Mouse (Mus musculus): Measurements from ENCODE around the gene Actg2. TPM values are rescaled to one million over a fixed set of nuclear protein-coding genes. Genes with fewer than 3 reads are reported as not detected.

The Actg2 gene
- polyA plus RNA-seq, 1 experiment from 2014 or later = 0.49 TPM

GRCm38 (mm10) chr6:83548346-83548745, 12.3 kb upstream of the Actg2 start:
- WGBS = 65% methylated on average over 5 of the region's 5 CpGs
- Histone ChIP-seq H3K27me3 (ENCODE audit: low read depth, poor library complexity, severe bottlenecking) (no peaks in the 10 kb centered on the region), H3K4me1 (no peaks in the 10 kb centered on the region), H3K4me3 (no peak overlapping the region), H3K9me3 (replicated peaks) (no peaks in the 10 kb centered on the region), H3K27ac (replicated peaks) (no peak overlapping the region), H3K36me3 (peaks cover 30% of the 10 kb centered on the region)
- no peak for DNase-seq (ENCODE audit: low spot score)

GRCm38 (mm10) chr6:83545778-83546177, 9.7 kb upstream of the Actg2 start:
- Histone ChIP-seq H3K27ac (replicated peaks) (no peak overlapping the region), H3K36me3 (peaks cover 22% of the 10 kb centered on the region), H3K4me1 (no peaks in the 10 kb centered on the region), H3K4me3 (no peak overlapping the region), H3K9me3 (replicated peaks) (no peaks in the 10 kb centered on the region), H3K27me3 (ENCODE audit: low read depth, poor library complexity, severe bottlenecking) (no peaks in the 10 kb centered on the region)
- WGBS = 80% methylated on average over 3 of the region's 3 CpGs
- DNase-seq (ENCODE audit: low spot score) = no peak

GRCm38 (mm10) chr6:83541756-83542456, 5.8 kb upstream of the Actg2 start:
- no peak for DNase-seq (ENCODE audit: low spot score)
- Histone ChIP-seq H3K4me1 (no peaks in the 10 kb centered on the region), H3K27me3 (ENCODE audit: low read depth, poor library complexity, severe bottlenecking) (no peaks in the 10 kb centered on the region), H3K27ac (replicated peaks) (no peak overlapping the region), H3K4me3 (no peak overlapping the region), H3K9me3 (replicated peaks) (no peaks in the 10 kb centered on the region), H3K36me3 (peaks cover 14% of the 10 kb centered on the region)
- 78% methylated on average over 11 of the region's 11 CpGs for WGBS

- H3K27ac ChIP-seq (replicated peaks) = no peak overlapping the region
- DNase-seq (ENCODE audit: low spot score) = no peak
- H3K36me3 ChIP-seq = no peaks in the 10 kb centered on the region
- H3K4me3 ChIP-seq = no peak overlapping the region
- H3K4me1 ChIP-seq = peaks cover 4% of the 10 kb centered on the region; the same call in 1 of the 2 replicates
- H3K27me3 ChIP-seq (ENCODE audit: low read depth, poor library complexity, severe bottlenecking) = no peaks in the 10 kb centered on the region
- H3K9me3 ChIP-seq (replicated peaks) = no peaks in the 10 kb centered on the region
- WGBS = 44% methylated on average over 4 of the region's 4 CpGs
Measured at GRCm38 (mm10) chr6:83540017-83540416, 4.0 kb upstream of the Actg2 start.

- Histone ChIP-seq H3K27ac (replicated peaks) (0 out of 2 replicates have a peak overlapping the region, but pooled peaks have one; percentile 14), H3K27me3 (ENCODE audit: low read depth, poor library complexity, severe bottlenecking) (no peaks in the 10 kb centered on the region), H3K9me3 (replicated peaks) (no peaks in the 10 kb centered on the region), H3K4me1 (peaks cover 4% of the 10 kb centered on the region; the same call in 1 of the 2 replicates), H3K36me3 (no peaks in the 10 kb centered on the region), H3K4me3 (no peak overlapping the region)
- no peak for DNase-seq (ENCODE audit: low spot score)
- 47% methylated on average over 6 of the region's 6 CpGs for WGBS
Measured at GRCm38 (mm10) chr6:83536795-83537059, 662 bp upstream of the Actg2 start.

GRCm38 (mm10) chr6:83532608-83533007, 3.5 kb downstream of the Actg2 start:
- no peaks in the 10 kb centered on the region for H3K36me3 ChIP-seq
- no peak for DNase-seq (ENCODE audit: low spot score)
- 77% methylated on average over 2 of the region's 2 CpGs for WGBS
- H3K27ac ChIP-seq (replicated peaks) = no peak overlapping the region
- no peaks in the 10 kb centered on the region for H3K9me3 ChIP-seq (replicated peaks)
- H3K4me1 ChIP-seq = peaks cover 4% of the 10 kb centered on the region; the same call in 1 of the 2 replicates
- H3K27me3 ChIP-seq (ENCODE audit: low read depth, poor library complexity, severe bottlenecking) = no peaks in the 10 kb centered on the region
- H3K4me3 ChIP-seq = no peak overlapping the region

GRCm38 (mm10) chr6:83523194-83523593, 12.9 kb downstream of the Actg2 start:
- DNase-seq (ENCODE audit: low spot score) = no peak
- Histone ChIP-seq H3K27me3 (ENCODE audit: low read depth, poor library complexity, severe bottlenecking) (no peaks in the 10 kb centered on the region), H3K36me3 (no peaks in the 10 kb centered on the region), H3K4me3 (no peak overlapping the region), H3K9me3 (replicated peaks) (no peaks in the 10 kb centered on the region), H3K27ac (replicated peaks) (no peak overlapping the region), H3K4me1 (0 out of 2 replicates have a peak, but pooled peaks cover 9% of the 10 kb centered on the region)
- 87% methylated on average over 6 of the region's 6 CpGs for WGBS

- H3K4me3 ChIP-seq = no peak overlapping the region
- WGBS = 74% methylated on average over 6 of the region's 6 CpGs
- no peaks in the 10 kb centered on the region for H3K36me3 ChIP-seq
- 0 out of 2 replicates have a peak, but pooled peaks cover 9% of the 10 kb centered on the region for H3K4me1 ChIP-seq
- H3K9me3 ChIP-seq (replicated peaks) = no peaks in the 10 kb centered on the region
- DNase-seq (ENCODE audit: low spot score) = no peak
- no peaks in the 10 kb centered on the region for H3K27me3 ChIP-seq (ENCODE audit: low read depth, poor library complexity, severe bottlenecking)
- H3K27ac ChIP-seq (replicated peaks) = no peak overlapping the region
Measured at GRCm38 (mm10) chr6:83521784-83522183, 14.3 kb downstream of the Actg2 start.

- H3K27me3 ChIP-seq (ENCODE audit: low read depth, poor library complexity, severe bottlenecking) = no peaks in the 10 kb centered on the region
- H3K9me3 ChIP-seq (replicated peaks) = no peaks in the 10 kb centered on the region
- H3K4me1 ChIP-seq = 0 out of 2 replicates have a peak, but pooled peaks cover 5% of the 10 kb centered on the region
- H3K27ac ChIP-seq (replicated peaks) = no peak overlapping the region
- 85% methylated on average over 3 of the region's 3 CpGs for WGBS
- H3K36me3 ChIP-seq = no peaks in the 10 kb centered on the region
- no peak overlapping the region for H3K4me3 ChIP-seq
- no peak for DNase-seq (ENCODE audit: low spot score)
Measured at GRCm38 (mm10) chr6:83518637-83519036, 17.4 kb downstream of the Actg2 start.

- Histone ChIP-seq H3K4me3 (no peak overlapping the region), H3K4me1 (no peaks in the 10 kb centered on the region), H3K27me3 (ENCODE audit: low read depth, poor library complexity, severe bottlenecking) (no peaks in the 10 kb centered on the region), H3K36me3 (no peaks in the 10 kb centered on the region), H3K27ac (replicated peaks) (no peak overlapping the region), H3K9me3 (replicated peaks) (no peaks in the 10 kb centered on the region)
- 81% methylated on average over 3 of the region's 3 CpGs for WGBS
- DNase-seq (ENCODE audit: low spot score) = no peak
Measured at GRCm38 (mm10) chr6:83515172-83515571, 20.9 kb downstream of the Actg2 start.

GRCm38 (mm10) chr6:83512495-83512894, 23.6 kb downstream of the Actg2 start:
- no peak overlapping the region for H3K4me3 ChIP-seq
- no peaks in the 10 kb centered on the region for H3K27me3 ChIP-seq (ENCODE audit: low read depth, poor library complexity, severe bottlenecking)
- no peak overlapping the region for H3K27ac ChIP-seq (replicated peaks)
- 48% methylated on average over 1 of the region's 1 CpGs for WGBS
- no peaks in the 10 kb centered on the region for H3K9me3 ChIP-seq (replicated peaks)
- no peaks in the 10 kb centered on the region for H3K36me3 ChIP-seq
- peak; percentile 40 for DNase-seq (ENCODE audit: low spot score)
- peaks cover 3% of the 10 kb centered on the region for H3K4me1 ChIP-seq

GRCm38 (mm10) chr6:83510210-83510609, 25.9 kb downstream of the Actg2 start:
- 68% methylated on average over 2 of the region's 2 CpGs for WGBS
- Histone ChIP-seq H3K27ac (replicated peaks) (no peak overlapping the region), H3K36me3 (no peaks in the 10 kb centered on the region), H3K4me1 (peaks cover 18% of the 10 kb centered on the region), H3K27me3 (ENCODE audit: low read depth, poor library complexity, severe bottlenecking) (no peaks in the 10 kb centered on the region), H3K9me3 (replicated peaks) (no peaks in the 10 kb centered on the region), H3K4me3 (no peak overlapping the region)
- no peak for DNase-seq (ENCODE audit: low spot score)

GRCm38 (mm10) chr6:83509442-83509841, 26.6 kb downstream of the Actg2 start:
- 52% methylated on average over 8 of the region's 8 CpGs for WGBS
- no peak for DNase-seq (ENCODE audit: low spot score)
- Histone ChIP-seq H3K9me3 (replicated peaks) (no peaks in the 10 kb centered on the region), H3K27ac (replicated peaks) (no peak overlapping the region), H3K27me3 (ENCODE audit: low read depth, poor library complexity, severe bottlenecking) (no peaks in the 10 kb centered on the region), H3K4me3 (no peak overlapping the region), H3K36me3 (no peaks in the 10 kb centered on the region), H3K4me1 (peaks cover 20% of the 10 kb centered on the region)
